Mouse (Mus musculus) megakaryocyte, adult 5-6 weeks (primary cell): ENCODE measurements around the gene Tuft1. TPM values are rescaled to one million over a fixed set of nuclear protein-coding genes. Genes with fewer than 3 reads are reported as not detected.
A peak's percentile ranks its signal among the peaks of the same experiment; 100 is the strongest.
"Not testable (repeated sequence)": the region's sequence is repeated elsewhere in the genome, so short reads cannot be mapped to it uniquely, and the experiment has no call there.

Experiments
- ATAC-seq: 2 replicates; pipeline ENCODE4 v1.8.0; 2016; ENCODE audit warnings: mild to moderate bottlenecking, inconsistent platforms; ENCODE audit not compliant: poor library complexity, severe bottlenecking
- total RNA-seq, 2 experiments: library from RNA; stranded (forward) in 1 of 2; stranded (reverse) in 1 of 2; fragments of 153-499, 151-499 nt in 1 of 2; fragments of 221-1000, 200-1000 nt in 1 of 2; gene quantifications; 2 replicates each; pipeline versions ENCODE4 v1.2.3 to v1.2.4; 2015 to 2017

The Tuft1 gene
- total RNA-seq, 2 experiments from 2014 or later, result 0.80 to 2.1 TPM

DNA sequence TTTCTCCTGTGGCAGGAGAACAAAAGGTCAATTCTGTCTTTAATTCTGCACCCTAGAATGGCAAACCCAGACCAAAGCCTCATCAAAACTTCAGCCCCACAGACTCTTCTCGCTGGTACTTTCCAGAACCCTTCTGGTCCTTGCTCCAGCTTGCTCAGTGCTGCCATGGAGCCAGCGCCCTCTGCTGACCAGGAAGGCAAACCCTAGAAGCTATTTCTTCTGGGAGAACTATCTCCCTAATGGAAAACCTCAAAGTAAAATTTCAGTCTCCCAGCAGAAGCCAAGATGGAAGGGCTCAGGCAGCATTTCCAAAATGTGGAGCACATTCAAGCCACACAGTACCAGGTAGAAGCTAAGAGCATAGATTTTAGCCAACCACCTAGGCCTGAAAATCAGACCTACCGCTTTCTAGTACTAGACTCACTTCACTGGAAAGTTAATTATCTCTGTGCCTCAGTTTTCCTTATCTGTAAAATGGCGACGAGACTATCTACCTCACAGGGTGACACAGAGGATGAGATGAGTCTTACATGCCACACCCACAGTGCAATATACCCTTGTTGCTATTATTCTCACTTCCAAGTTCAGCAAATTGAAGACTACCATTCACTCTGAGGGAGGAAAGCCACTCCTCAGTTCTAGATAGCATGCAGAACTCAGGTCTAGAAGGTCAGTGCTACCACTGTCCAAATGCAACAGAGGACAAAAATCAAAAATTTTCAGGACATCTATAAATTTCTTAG, 6.6 kb upstream of the Tuft1 start:
- ATAC-seq, result not testable (repeated sequence)

DNA sequence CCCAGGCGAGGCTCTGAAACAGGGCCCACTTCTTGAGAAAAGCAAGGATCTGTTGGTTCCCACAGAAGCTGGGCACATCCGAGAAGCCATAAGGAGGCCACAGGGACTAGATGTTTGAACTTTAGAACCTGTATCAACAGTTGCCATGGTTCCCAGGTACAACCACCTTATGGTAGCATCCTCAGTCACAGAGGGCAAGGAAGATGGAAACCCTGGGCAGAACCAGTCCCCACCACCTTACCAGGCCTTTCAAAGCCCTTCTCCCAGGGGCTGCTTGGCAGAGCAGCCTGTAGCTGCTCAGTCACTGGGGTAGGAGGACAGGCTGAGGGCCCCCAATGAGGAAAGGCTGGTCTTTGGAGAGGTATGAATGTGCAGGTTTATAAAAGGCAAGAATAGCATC, 2.2 kb upstream of the Tuft1 start:
- ATAC-seq, result not testable (repeated sequence)

DNA sequence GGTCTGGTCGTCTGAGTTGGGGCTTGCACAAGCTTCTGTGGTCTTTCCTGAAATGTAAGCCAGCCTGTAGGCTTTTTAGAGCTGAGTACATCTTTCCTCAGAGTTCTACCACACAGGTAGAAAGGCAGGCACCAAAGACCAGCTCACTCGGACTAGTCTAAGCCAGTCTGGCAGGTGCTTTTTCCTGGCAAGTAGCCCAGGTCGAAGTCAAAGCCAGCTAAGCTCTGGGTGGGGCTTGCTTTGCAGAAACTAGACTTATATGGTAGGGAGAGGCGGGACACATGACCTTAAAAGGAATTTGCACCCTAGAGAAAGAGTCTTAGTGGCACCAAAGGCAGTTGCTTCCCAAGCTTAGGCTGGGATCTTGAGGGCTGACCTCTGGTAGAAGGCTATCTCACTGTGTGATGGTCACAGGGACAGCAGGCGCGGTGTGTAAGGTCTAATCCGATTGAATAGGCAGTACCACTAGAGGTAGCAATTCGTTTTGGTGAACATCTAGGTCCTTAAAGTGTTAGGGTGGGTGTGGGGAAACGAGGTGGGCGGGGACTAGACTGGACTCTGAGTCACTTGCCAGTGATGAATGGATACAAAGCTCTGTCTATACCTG, 573 bp upstream of the Tuft1 start:
- ATAC-seq, result peak; percentile 37

DNA sequence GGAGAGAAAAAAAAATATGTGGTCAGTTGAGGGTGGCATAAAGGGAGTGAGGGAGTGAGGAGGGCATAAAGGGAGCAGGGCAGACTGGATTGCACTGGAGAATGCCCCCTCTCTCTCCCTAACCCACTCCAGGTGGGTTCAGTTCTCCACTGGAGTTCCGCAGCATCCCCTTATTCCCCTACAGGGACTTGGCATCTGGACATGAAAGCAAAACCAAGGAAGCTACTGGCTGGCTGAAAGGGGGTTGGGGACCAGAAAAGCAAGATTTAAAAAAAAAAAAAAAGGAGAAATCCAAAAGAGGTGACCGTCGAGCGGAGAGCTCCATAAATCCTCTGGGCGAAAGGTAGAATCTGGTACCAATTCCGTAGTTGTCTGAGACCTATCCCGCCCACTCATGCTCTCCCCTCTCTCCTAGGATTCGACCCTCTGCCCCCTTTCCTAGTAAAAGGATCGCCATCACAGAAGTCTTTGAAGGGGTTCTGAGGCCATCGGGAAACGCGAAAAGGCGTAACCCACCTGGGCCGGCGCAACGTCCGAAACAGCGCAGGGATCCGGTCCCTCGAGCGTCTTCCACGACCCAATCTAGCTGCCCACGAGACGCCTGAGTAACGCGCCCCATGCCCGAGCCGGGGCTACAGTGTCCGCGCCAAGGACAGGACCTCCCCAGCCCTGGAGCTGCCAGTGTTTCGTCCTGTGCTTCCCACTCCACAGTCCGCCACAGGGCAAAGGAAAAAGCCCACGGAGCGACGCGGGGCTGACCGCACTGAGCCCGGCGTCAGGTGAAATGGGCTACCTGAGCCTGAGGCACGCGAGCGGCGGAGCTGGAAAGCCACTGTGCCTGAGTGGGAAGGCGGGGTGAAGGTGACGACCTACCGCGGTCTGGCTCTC, 576 bp downstream of the Tuft1 start:
- peak; percentile 33; the same call in 1 of the 2 replicates for ATAC-seq

DNA sequence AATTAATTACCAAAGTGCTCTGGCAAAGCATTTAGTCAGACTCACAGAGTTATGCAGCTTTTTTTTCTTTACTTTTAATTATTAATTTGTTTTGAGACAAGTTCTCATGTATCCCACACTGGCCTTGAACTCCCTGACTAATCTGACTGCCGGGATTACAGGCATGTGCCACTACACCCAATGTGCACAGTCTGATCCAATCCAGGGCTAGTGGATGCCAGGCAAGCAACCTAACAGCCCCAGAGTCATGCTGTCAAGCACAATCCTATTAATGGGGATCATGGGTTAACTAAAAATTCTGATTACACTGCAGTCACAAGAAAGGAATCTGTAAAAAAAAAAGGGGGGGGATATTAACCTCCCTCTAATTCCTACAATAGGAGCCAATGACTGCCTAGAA, 4.7 kb downstream of the Tuft1 start:
- not testable (repeated sequence) for ATAC-seq

DNA sequence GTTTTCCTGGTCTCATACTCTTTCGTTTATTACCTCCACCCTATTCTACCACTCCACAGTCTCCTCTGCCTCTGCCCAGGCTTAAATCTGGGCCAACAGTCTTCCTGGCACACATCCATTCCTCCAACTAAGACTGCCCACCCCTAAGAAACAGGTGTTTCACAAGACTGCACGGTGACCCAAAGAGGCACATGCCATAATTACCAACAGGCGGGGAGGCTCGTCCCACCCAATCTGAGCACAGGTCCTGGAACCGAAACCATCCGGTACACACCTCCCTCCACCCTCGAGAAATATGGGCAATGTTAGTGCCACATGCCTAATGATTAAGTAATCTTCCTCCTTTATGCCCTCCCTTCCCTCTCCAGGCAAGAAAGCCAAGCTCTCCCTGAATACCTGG, 8.3 kb downstream of the Tuft1 start:
- ATAC-seq, result no peak

DNA sequence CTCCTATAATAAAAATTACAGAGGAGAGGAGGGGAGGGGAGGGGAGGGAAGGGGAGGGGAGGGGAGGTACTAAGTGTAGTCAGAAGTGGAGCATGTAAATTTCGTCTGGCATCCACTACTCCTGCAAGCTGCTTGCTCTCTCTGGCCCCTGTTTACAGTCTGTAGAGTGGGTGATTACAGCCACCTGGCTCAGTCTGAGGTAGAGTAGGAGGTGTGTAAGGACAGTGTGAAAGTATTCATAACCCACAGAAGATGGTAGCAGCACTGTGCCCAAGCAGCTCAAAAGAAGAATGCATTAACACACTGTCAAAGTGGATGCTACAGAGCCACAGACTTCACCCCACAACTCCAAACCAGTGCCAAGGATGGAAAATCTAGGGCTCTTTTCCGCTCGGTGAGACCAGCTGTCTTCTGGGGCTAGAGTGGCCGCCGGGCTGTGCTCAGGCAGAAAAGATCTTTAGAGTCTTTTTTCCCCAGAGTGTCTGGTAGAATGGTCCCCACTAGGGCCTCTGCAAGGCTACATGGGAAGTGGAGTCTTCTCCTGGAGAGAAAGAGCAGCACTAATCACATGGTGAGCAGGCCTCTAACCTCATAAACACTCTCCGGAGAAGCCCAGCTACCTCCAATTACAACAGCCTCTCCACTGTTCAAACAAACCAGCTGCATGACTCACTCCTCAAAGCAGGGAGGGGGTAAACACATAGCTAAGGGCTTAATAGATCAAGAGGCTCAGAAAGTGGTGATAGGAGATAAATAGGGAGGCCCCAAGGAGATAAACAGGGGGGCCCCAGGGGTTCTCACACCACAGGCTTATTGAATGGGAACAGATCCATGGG, 9.7 kb downstream of the Tuft1 start:
- ATAC-seq, result no peak

DNA sequence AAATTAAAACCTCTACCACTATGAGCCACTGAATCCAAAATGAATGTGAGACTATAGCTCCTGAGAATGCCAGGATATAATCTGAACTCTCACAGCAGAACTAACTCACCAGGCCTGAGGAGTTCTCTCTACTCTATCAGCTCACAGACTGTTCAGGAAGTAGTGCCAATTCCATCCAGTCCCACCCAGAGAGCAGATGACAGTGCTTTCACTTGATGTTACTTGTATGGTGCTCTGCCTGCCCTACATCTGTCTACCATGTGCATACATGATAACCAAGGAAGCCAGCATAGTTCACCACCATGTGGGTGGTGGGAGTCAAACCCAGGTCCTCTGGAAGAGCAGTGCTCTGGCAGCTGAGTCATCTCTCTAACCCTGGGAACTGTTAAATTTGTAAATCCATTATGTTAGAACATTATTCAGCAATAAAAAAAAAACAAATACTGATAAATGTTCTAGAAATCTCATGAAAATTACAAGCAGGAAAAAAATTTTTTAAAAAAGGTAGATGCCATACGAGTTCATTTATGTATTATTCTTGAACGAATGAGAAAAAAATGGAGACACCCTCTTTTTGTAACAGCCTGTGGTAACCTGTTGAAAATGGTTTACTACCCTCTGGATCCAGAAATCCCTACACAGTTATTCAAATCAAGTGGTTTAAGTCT, 16.0 kb downstream of the Tuft1 start, which contains the start of gene Gm10972:
Gm10972 (plus strand) TSS at position 618 of the 668 bp plus-strand sequence.
- ATAC-seq, result not testable (repeated sequence)

DNA sequence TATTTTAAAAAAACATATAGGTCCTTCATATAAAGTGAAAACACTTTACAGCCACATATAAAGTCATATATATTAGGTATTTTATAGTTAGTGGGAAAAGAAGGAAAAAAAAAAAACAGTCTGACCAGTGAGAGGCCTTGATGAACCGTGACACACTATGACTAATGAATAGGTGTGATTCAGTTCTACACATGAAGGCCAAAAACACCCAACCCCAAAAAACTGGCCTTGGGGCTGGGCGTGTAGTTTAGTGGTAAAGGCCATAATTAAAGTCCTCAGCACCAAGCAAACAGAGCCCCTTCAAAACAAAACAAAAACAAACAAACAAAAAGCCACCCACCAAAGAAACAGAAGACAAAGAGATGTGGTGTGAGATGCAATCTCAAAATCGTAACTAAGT, 28.8 kb downstream of the Tuft1 start:
- no peak for ATAC-seq

DNA sequence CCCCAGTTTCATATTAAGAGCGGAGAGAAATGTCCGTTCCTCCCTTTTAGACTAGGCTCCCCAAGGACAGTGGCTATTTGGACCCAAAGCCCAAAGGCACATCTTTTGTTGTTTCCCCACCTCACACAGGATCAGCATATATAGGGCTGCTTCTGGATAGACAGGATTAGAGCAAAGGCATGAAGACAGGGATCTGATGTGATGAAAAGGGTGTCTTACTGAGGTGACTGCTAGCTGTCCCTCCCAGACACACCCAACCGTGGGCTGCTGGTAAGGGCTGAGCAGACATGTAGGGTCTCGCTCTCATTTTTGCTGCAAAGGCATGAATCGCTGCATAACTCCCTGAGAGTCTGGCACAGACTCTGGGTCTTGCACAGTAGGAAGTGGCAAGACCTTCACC, 30.0 kb downstream of the Tuft1 start:
- ATAC-seq, result no peak

DNA sequence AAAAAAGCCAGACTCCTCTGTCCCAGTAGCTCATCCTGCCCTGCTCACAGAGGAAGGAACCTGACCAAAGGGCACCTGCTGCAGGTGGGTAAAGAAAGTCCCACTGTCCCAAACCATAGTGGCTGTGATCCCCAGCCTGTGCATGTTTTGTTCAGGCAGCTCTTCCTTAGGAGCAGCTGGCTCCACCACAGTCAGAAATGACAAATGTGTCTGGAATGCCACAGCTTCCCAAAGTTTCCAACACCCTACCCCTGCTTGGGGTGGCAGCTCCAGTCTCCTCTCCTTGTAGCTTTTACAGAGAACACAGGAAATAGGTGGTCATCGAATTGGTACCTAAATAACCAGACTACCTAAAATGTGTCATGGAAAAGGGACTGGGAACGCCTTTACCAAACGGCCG, 34.4 kb downstream of the Tuft1 start:
- ATAC-seq, result no peak

DNA sequence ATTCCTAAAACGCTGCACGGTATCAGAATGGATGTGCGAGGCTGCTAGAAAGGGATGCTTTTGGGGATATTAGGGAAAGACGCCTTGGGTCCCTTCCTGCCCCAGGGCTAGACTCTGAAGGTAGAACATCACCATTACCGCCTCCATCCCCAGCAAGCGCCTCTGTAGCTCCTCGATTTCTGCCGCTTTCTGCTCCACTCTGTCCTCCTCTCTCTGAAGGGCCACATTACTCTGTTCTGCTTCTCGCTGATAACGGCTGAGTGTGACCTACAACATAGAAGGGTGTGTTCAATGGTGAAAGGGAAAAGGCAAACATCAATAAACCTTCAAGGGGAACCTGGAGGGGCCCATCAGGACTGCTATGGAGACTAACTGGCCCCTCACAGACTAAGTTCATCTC, 36.1 kb downstream of the Tuft1 start:
- no peak for ATAC-seq

DNA sequence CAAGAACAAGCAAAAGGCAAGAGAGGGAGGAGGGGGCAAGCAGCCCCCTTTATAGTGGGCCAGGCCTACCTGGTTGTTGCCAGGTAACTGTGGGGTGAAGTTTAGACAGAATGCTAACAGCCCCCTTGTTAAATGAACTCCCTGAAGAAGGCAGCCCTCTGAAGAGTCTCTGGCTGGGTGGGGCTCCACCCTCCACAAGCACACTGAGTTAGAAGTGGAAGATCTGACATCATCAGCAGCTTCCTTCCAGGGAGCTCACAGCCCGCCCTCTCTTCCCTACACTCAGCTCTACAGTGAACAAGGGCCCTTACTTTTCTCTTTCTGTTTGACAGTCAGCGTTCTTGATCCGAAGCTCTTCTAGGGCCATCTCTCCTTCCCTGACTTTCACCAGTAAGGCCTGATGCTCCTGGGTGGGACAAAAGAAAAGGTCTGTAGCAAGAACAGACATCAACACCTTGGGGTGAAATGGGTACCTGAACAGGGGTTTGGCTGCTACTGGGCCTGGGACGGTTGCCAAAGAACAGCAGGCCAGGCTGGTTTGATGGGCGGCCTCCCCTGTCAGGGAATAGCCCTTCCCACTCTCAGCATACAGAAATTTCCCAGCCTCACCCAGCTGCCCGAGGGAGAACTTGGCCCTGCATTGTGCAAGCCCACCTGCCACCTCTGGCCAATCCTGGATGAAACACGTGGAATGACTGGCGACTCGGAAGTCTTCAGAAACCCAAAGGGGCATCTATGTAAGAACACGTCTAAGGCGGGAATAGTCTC, 36.7 kb downstream of the Tuft1 start:
- no peak for ATAC-seq

DNA sequence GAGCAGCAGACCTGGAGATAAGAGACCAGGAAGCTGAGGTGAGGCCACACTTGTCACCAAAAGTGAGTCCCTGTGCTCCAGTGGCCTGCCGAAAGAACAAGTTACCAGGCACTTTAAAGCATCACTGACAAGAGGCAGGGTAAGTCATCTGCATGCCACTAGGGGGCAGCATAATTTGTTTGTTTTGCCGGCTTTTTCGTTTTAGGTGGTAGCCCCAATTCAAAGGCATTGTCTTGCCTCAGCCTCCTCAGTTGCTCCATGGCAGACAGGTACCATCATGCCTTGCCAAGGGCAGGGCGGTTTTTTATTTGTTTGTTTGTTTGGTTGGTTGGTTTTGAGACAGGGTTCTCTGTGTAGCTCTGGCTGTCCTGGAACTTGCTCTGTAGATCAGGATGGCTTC, 42.0 kb downstream of the Tuft1 start:
- ATAC-seq, result peak; percentile 70

DNA sequence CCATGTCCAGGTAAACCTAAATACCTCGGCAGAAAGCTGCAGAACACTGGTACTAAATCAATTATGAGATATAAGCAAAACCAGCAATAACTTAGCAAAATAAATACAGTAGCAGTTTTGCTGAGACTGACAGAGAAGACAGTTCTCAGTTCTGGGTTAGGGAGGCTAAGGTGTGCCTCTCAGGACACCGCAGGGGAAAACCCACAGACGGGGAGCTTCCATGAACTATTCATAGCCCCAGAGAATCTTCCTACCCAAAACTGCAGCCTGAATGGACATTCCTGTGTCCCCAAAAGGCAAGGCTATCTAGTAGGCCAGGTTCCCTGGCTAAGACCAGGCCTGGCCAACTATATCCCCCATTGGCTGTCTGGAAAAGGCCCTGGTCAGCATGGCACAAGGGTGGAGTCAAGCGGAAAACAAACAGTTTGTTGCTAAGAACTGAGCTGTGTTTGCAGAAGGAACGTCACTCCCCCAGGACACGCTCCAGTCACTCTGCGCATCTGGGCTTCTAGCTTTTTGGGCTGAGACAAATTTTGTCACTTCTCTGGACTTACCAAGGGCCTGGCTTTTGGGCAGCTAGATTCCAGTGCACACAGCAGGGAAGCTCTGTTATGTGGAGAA, 45.3 kb downstream of the Tuft1 start:
- no peak for ATAC-seq

DNA sequence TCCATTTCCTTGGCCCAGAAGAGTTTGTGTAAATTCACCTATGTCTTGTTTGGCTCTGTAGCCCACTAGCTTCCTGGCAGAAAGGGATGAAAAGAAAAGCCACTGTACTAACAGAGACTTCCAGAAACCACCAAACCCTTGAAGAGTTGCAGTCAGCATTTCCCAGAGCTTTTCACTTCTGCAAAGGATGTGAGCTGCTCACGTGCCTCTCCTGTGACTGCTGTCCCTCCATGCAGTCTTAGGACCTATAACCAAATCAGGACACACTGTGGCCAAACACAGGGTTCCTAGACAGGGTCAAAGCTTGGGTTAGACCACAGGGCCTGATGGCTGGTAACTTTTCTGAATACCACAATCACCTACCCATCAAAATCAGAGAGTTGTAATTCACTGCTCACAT, 46.4 kb downstream of the Tuft1 start:
- ATAC-seq, result no peak

DNA sequence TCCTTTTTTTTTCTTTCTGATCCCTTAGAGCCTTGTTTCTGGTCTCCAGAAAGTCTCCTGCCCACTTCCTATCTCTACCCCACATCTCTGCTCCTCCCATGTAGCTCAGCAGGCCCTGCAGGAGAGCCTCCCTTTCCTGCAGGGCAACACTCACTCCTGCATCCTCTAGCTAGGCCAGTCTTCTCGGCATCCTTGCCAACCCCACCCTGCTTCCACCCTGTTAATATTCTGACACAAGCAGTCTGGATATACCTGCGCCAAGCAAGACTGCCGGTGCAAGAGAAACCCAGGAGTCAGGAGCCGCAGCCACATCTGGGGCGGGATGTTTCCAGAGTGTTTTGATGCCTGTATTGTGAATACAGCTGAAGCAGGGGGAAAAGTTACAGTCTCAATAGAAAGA, 46.8 kb downstream of the Tuft1 start:
- ATAC-seq, result no peak

DNA sequence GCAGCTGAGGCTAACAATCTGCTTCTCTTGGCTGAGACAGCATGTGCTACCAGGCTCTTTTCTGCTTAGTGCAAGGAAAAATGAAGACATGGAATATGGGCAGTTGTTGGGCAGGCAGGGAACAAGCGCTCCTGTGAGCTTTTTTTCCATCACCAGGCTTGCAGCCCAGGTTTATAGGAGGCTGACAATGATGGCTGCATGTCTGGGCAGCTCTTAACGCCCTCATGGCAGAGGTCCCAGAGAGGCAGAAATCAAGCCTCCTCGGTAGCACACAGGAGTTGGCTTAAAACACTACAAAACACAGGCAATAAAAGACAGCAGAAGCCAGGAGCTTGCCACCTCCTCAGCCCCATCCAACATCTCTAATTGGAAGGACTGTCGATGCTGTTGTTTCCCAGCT, 47.3 kb downstream of the Tuft1 start:
- no peak for ATAC-seq

DNA sequence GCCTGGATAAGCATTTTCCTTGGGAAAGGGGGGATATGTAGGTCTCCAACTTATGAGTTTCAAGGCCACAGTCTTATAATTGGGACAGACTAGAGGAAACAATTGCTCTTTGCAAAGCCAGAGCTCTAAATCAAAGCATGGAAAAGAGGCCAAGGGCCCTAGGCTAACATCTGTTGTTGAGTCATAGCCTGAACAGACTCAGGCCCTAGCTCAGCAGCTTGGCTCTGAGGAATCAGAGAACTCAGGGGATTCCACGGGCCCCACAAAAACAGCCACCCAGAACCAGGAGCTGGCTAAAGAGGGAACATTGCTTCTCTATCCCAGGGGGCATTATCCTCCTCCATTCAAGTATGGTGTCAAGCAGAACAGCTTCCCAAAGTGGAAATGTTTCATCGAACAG, 48.1 kb downstream of the Tuft1 start:
- no peak for ATAC-seq
